Mouse (Mus musculus): ENCODE data around the gene Ick.
"Not testable (repeated sequence)": the region's sequence is repeated elsewhere in the genome, so short reads cannot be mapped to it uniquely, and the experiment has no call there.

DNA sequence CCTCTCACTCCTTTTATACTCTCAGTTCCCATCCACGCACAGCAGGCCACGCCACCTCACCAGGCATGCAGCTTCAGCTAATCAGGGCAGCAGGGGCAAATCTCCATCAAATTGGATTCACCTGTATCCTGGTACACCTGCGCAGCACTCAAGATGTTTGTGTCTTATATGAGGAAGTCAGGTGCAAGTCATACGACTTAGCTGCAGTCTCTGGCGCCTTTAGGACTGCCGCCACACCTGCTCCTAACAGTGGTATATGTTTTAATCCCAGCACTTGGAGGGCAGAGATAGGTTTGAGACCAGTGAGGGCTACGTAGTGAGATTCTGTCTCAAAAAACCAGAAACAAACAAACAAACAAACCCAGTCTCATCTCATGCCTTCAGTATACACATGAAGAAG is 73.5 kb downstream of the Ick start, which contains the start of gene Gsta4:
- not testable (repeated sequence) for TF ChIP-seq BHLHE40 (IDR thresholded peaks at IDR 0.05; ENCODE audit: borderline replicate concordance, low read depth, low read length); MAFK (IDR thresholded peaks at IDR 0.05; ENCODE audit: borderline replicate concordance, low read depth, low read length); CTCF (IDR thresholded peaks at IDR 0.05 in 2 of 3, conservative IDR thresholded peaks at IDR 0.05 in 1 of 3; ENCODE audit: control insufficient read depth in 1 of 3, insufficient read depth in 1 of 3, low read depth in 2 of 3, low read length in 3 of 3, poor library complexity in 1 of 3, severe bottlenecking in 1 of 3); CHD2 (IDR thresholded peaks at IDR 0.05; ENCODE audit: low read length); JUND (IDR thresholded peaks at IDR 0.05; ENCODE audit: low read depth, low read length); TAL1 (IDR thresholded peaks at IDR 0.05; ENCODE audit: low read length)

All from MEL (cell line).